ENCODE assay signal across 9 mouse cellular contexts in genomic region chr2:157914105-157914764, GRCm38 (mm10). TPM values are rescaled to one million over a fixed set of nuclear protein-coding genes. Genes with fewer than 3 reads are reported as not detected.
DNase-seq lines count a peak whose midpoint lies in the region; ATAC-seq and TF ChIP-seq lines count a peak whose summit lies in the region.
"Had no signal": no experiment of that assay in that cellular context is flagged by ENCODE, and none has a peak within 500 bp of the region (broad histone marks: within the 10 kb centered on the region; RNA-seq: fewer than 3 reads in every experiment).

Gene Vstm2l (plus strand): TSS chr2:157914653.

- no peaks in the 10 kb centered on the region for H3K9me3 ChIP-seq in kidney, embryonic 14.5 days (ENCODE audit: control insufficient read depth, low read length)
- no peaks in the 10 kb centered on the region for H3K9me3 ChIP-seq in forebrain, embryonic 15.5 days
- no peaks in the 10 kb centered on the region for H3K9me3 ChIP-seq in neural tube, embryonic 11.5 days (ENCODE audit: control insufficient read depth, low read length)

- peak within 1 kb of the TSS; percentile 31; the same call in 1 of the 2 replicates for H3K9ac ChIP-seq in kidney, embryonic 14.5 days (ENCODE audit: low read depth, low read length)
- H3K9ac ChIP-seq in forebrain, embryonic 15.5 days (replicated peaks) = peak within 1 kb of the TSS; percentile 67
- H3K9ac ChIP-seq in neural tube, embryonic 11.5 days (ENCODE audit: low read length) = peak within 1 kb of the TSS; percentile 58

- WGBS in kidney, embryonic 14.5 days = 2% methylated on average over 56 of the region's 62 CpGs
- WGBS in forebrain, embryonic 15.5 days = 2% methylated on average over 57 of the region's 62 CpGs
- WGBS in neural tube, embryonic 11.5 days = 3% methylated on average over 50 of the region's 62 CpGs

- no peak for TF ChIP-seq CTCF in brain, embryonic 14.5 days (IDR thresholded peaks at IDR 0.05; ENCODE audit: borderline replicate concordance, extremely low read depth, insufficient read depth, insufficient read length)

- no peaks in the 10 kb centered on the region for H3K36me3 ChIP-seq in kidney, embryonic 14.5 days (ENCODE audit: control insufficient read depth, insufficient read depth, low read length)
- no peaks in the 10 kb centered on the region for H3K36me3 ChIP-seq in forebrain, embryonic 15.5 days
- H3K36me3 ChIP-seq in neural tube, embryonic 11.5 days (ENCODE audit: control insufficient read depth, insufficient read depth, low read length) = no peaks in the 10 kb centered on the region

- 0 out of 2 replicates have a peak, but pooled peaks cover 6% of the 10 kb centered on the region for H3K4me1 ChIP-seq in kidney, embryonic 14.5 days (ENCODE audit: control insufficient read depth, insufficient read depth, low read length)
- peaks cover 27% of the 10 kb centered on the region for H3K4me1 ChIP-seq in forebrain, embryonic 15.5 days
- H3K4me1 ChIP-seq in neural tube, embryonic 11.5 days (ENCODE audit: control insufficient read depth, insufficient read depth, low read length) = peaks cover 3% of the 10 kb centered on the region

- no peak within 1 kb of the TSS for H3K27ac ChIP-seq in kidney, embryonic 14.5 days (ENCODE audit: low read depth, low read length)
- H3K27ac ChIP-seq in forebrain, embryonic 15.5 days (replicated peaks) = peak within 1 kb of the TSS; percentile 64
- peak within 1 kb of the TSS; percentile 42; the same call in 1 of the 2 replicates for H3K27ac ChIP-seq in neural tube, embryonic 11.5 days (ENCODE audit: low read depth, low read length)

- H3K4me2 ChIP-seq in kidney, embryonic 14.5 days (replicated peaks; ENCODE audit: low read depth, low read length) = peak within 1 kb of the TSS; percentile 62
- peak within 1 kb of the TSS; percentile 80 for H3K4me2 ChIP-seq in forebrain, embryonic 15.5 days (replicated peaks)
- H3K4me2 ChIP-seq in neural tube, embryonic 11.5 days (ENCODE audit: low read depth) = peak within 1 kb of the TSS; percentile 51

- no peak for DNase-seq in kidney, adult 11 months
- peak; percentile 92 for DNase-seq in brain, embryonic 14.5 days (ENCODE audit: low read depth)
- DNase-seq in layer of hippocampus, postnatal 25 days (ENCODE audit: extremely low spot score in 1 of 2, low spot score in 1 of 2) = peak; percentile 55 to 60
- peak; percentile 71 for DNase-seq in neural tube, embryonic 11.5 days (ENCODE audit: low spot score)
- no peak for DNase-seq in ovary, adult 18-20 months (ENCODE audit: low spot score)
- DNase-seq in lung, postnatal 10 days = no peak

- TF ChIP-seq POLR2A in brain, embryonic 14.5 days (IDR thresholded peaks at IDR 0.05; ENCODE audit: borderline replicate concordance, extremely low read depth, insufficient read depth, insufficient read length, poor library complexity, severe bottlenecking) = peak; percentile 45; the same call in 1 of the 2 replicates

- ATAC-seq in kidney, embryonic 14.5 days (ENCODE audit: low FRiP score, low TSS enrichment) = no peak; the same call in 1 of the 2 replicates
- ATAC-seq in forebrain, embryonic 15.5 days (replicated peaks) = peak; percentile 58
- ATAC-seq in neural tube, embryonic 11.5 days (ENCODE audit: insufficient read depth, low FRiP score, low TSS enrichment) = peak; percentile 60; the same call in 1 of the 2 replicates

- H3K4me3 ChIP-seq in kidney, embryonic 14.5 days (ENCODE audit: low read length) = peak within 1 kb of the TSS; percentile 39
- H3K4me3 ChIP-seq in forebrain, embryonic 15.5 days = peak within 1 kb of the TSS; percentile 66
- H3K4me3 ChIP-seq in neural tube, embryonic 11.5 days (ENCODE audit: low read depth, low read length) = peak within 1 kb of the TSS; percentile 49

- peaks cover 44% of the 10 kb centered on the region for H3K27me3 ChIP-seq in kidney, embryonic 14.5 days (ENCODE audit: control insufficient read depth, insufficient read depth, low read length)
- peaks cover 46% of the 10 kb centered on the region for H3K27me3 ChIP-seq in forebrain, embryonic 15.5 days
- H3K27me3 ChIP-seq in neural tube, embryonic 11.5 days (ENCODE audit: control insufficient read depth, insufficient read depth, low read length) = peaks cover 36% of the 10 kb centered on the region

RNA-seq across cellular contexts. Expression of gene Vstm2l, which starts in this region (rescaled TPM):
- polyA plus RNA-seq in kidney, embryonic 14.5 days (2014; fragmentation: Nextera tagmentation; extraction: Ambion mirVana) = 0.26 and 0.43 TPM in 2 replicates
- polyA plus RNA-seq in brain, embryonic 14.5 days (2012; rRNA removed) = 80.6 and 126 TPM in 2 replicates
- 7.7 and 8.4 TPM in 2 replicates for polyA plus RNA-seq in forebrain, embryonic 15.5 days (2015; fragmentation: Nextera tagmentation; extraction: Ambion mirVana)
- 100 to 1,000 TPM; 114 to 131 TPM for total RNA-seq in layer of hippocampus, postnatal 25 days (2021)
- polyA plus RNA-seq in neural tube, embryonic 11.5 days (2014; fragmentation: Nextera tagmentation; extraction: Ambion mirVana) = 7.5 and 11.0 TPM in 2 replicates
- total RNA-seq: liver, adult 2 months had no signal
- polyA plus RNA-seq: liver, adult 2 months had no signal

Comparison
In these comparisons a context has a peak if more than half of its experiments do, and no peak if none do; other contexts are left out.
1. DNase-seq: peak in brain, embryonic 14.5 days (single experiment), layer of hippocampus, postnatal 25 days (2 of 2) and neural tube, embryonic 11.5 days (single experiment); none in kidney, adult 11 months (single experiment), ovary, adult 18-20 months (single experiment) and lung, postnatal 10 days (single experiment).
2. Peak in every context shown above with its lines, with median percentiles within 50 percentile points of each other: H3K4me2 ChIP-seq, H3K4me3 ChIP-seq and H3K9ac ChIP-seq.